Mouse (Mus musculus) erythroblast, adult 5-6 weeks (primary cell): ENCODE measurements around the gene Gm20479. TPM values are rescaled to one million over a fixed set of nuclear protein-coding genes. Genes with fewer than 3 reads are reported as not detected.

Experiments
- ATAC-seq: replicated peaks from 2 replicates; pipeline ENCODE4 v1.8.0; 2016; ENCODE audit warnings: moderate number of reproducible peaks, mild to moderate bottlenecking, moderate TSS enrichment, inconsistent platforms; ENCODE audit not compliant: poor library complexity, low FRiP score, severe bottlenecking
- total RNA-seq, 2 experiments: library from RNA; stranded (forward) in 1 of 2; stranded (reverse) in 1 of 2; fragments of 150-400 nt in 1 of 2; fragments of 200-764, 138-1000 nt in 1 of 2; gene quantifications; 2 replicates each; pipeline versions ENCODE4 v1.2.3 to v1.2.4; 2015 to 2017; ENCODE audit warnings: low replicate concordance in 2 of 2

Gm20479 gene
- total RNA-seq, 2 experiments from 2014 or later, result not detected

- no peak for ATAC-seq
Observed at GRCm38 (mm10) chr7:27371715-27372462, 14.7 kb upstream of the Gm20479 start.

DNA sequence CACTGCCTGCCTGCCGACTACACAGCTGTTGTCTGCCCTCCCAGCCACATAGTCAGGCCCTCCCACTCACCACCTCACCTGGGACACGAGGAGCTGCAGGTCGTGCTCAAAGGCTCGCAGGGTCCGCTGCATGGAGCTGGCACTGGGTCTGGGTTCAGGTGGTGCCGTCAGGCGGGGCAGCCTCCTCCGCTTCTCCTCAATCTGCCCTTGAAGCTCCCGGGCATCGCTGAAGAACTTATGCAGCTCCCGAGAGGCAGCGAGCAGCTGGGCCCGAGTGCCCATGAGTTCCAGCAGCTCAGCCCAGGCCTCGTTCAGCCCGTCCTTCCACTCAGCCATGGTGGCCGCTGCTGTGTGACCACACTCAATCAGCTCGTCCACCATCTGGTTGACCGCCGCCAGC lies 11.9 kb upstream of the Gm20479 start:
- no peak for ATAC-seq

GRCm38 (mm10) chr7:27367976-27368375 lies 10.8 kb upstream of the Gm20479 start:
- no peak for ATAC-seq

DNA sequence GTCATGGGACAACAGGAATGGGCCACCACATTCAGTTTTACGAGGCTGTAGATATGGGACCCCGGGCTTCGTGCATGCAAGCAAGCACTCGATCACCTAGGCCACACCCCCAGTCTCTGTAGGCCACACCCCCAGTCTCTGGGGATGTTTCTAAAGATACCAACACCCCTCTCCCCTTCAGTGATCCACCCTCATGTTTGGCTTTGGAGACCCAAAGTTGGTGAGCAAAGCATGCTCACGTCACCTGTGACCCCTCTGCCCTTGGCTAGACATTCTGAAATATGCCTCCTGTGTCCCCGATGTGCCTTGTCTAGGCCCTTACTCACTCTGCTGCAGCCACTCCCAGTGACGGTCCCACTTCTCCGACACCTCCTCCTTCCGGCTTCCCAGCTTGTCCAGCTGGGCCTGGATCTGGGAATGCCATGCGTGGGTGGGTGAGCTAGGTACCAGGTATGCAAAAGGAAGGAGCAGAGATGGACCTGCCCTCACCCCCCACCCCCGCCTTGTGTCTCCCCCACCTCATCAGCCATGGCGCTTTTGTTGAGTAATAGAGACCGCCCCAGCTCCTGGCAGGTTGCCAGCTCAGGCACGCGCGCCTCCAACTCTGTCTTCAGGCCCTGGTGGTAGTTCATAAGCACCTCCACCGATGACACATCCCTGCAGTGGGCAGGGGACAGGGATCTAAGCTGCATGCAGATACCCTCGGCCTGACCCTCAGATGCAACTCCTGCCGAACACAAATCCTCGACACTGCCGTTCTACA lies 9.0 kb upstream of the Gm20479 start:
- ATAC-seq, result no peak

GRCm38 (mm10) chr7:27364379-27364778 lies 7.2 kb upstream of the Gm20479 start:
- no peak for ATAC-seq

- peak; percentile 95 for ATAC-seq
Observed at GRCm38 (mm10) chr7:27361283-27361946, 4.2 kb upstream of the Gm20479 start.

GRCm38 (mm10) chr7:27360749-27361148 lies 3.5 kb upstream of the Gm20479 start:
- ATAC-seq, result no peak

GRCm38 (mm10) chr7:27359706-27360358 lies 2.6 kb upstream of the Gm20479 start:
- no peak for ATAC-seq

- ATAC-seq, result no peak
Observed at GRCm38 (mm10) chr7:27359162-27359561, 1.9 kb upstream of the Gm20479 start.

GRCm38 (mm10) chr7:27357595-27357978 lies 368 bp upstream of the Gm20479 start:
- no peak for ATAC-seq

GRCm38 (mm10) chr7:27356248-27356647 lies 971 bp downstream of the Gm20479 start:
- ATAC-seq, result peak; percentile 54

GRCm38 (mm10) chr7:27355745-27356240 lies 1.4 kb downstream of the Gm20479 start, which contains the start of gene Shkbp1:
TSS of gene Shkbp1 (minus strand) at chr7:27356019.
- peak; percentile 96 for ATAC-seq

DNA sequence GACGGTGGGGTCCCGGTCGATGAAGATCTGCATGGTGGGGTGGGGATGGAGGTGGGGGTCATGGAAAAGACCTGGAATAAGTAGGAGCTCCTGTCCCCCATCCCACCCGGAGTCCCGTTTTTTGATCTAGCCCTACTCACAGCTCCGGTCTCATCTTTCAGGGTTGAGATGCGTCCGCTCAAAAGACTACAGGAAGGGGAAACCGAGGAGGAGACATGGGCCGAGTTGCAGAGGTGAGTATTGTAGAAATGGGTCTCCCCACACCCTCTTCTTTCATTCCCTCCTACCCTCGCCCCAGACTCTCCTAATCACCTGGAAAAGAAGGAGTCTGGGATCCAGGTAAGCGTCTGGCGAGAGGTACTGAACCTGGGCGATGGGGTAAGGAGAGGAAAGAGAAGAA lies 2.0 kb downstream of the Gm20479 start:
- ATAC-seq, result no peak

GRCm38 (mm10) chr7:27354783-27355182 lies 2.4 kb downstream of the Gm20479 start:
- no peak for ATAC-seq

DNA sequence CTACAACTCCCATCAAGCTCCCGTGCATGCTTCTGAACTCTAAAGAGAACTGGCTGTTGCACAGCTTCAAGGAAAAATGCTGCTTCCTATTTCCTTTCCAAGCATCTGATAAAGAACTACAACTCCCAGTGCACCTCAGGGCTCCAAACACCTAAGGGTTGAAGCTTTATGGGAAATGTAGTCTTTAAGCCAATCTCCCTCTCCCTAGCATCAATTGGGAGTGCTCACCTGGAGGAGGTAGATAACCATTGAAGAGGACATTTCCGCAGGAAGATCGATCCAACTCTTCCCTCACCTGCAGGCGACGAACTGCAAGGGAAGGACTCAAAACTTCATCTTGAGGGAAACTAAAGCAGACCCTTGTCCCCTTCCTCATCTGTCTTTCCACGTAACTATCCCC lies 3.1 kb downstream of the Gm20479 start:
- no peak for ATAC-seq

GRCm38 (mm10) chr7:27345444-27345843 lies 11.8 kb downstream of the Gm20479 start:
- ATAC-seq, result no peak

GRCm38 (mm10) chr7:27342595-27342994 lies 14.6 kb downstream of the Gm20479 start:
- no peak for ATAC-seq

DNA sequence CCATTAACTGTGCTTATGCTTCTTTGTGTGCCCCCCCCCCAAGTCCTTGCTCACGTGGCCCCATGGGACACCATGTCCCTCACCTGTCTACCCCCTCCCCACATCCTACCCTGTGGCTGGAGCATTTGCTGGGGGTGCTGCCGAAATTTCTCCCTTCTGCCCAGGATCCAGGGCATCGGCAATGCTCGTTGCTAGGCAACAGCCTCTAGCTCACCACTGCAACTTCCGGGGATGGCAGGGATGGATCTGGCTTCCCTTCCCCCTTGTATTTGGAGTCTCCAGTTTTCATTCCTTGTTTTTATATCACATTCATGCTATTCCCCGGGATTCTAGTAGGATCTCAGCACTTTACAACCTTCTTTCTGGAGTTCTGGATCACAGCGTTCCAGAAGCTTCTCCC lies 17.7 kb downstream of the Gm20479 start:
- ATAC-seq, result no peak

GRCm38 (mm10) chr7:27339114-27339513 lies 18.1 kb downstream of the Gm20479 start:
- no peak for ATAC-seq
